Mouse (Mus musculus) forebrain, embryonic 15.5 days (tissue): ENCODE results near the gene Mroh7. TPM values are rescaled to one million over a fixed set of nuclear protein-coding genes. Genes with fewer than 3 reads are reported as not detected.
"Not testable (repeated sequence)": the region's sequence is repeated elsewhere in the genome, so short reads cannot be mapped to it uniquely, and the experiment has no call there.

ENCODE experiments used
- ATAC-seq: fragments of 200-750 bp; cut with Nextera tagmentation; replicated peaks from 2 replicates; pipeline ENCODE4 v1.8.0; 2017; ENCODE audit warnings: mild to moderate bottlenecking, moderate TSS enrichment, moderate library complexity
- H3K27ac ChIP-seq: fragments of 300-500 bp; sonication (generic); replicated peaks from 2 replicates; pipeline ENCODE4 v1.5.1; 2015; ENCODE audit warnings: mild to moderate bottlenecking, inconsistent platforms
- H3K27me3 ChIP-seq: fragments of 300-500 bp; sonication (generic); 2 replicates; pipeline ENCODE4 v1.6.1; 2015; ENCODE audit warnings: inconsistent platforms
- H3K36me3 ChIP-seq: fragments of 300-500 bp; sonication (generic); 2 replicates; pipeline ENCODE4 v1.6.1; 2015; ENCODE audit warnings: mild to moderate bottlenecking, inconsistent platforms
- H3K4me1 ChIP-seq: fragments of 300-500 bp; sonication (generic); 2 replicates; pipeline ENCODE4 v1.6.1; 2015; ENCODE audit warnings: inconsistent platforms
- H3K4me2 ChIP-seq: fragments of 300-500 bp; sonication (generic); replicated peaks from 2 replicates; pipeline ENCODE4 v1.6.1; 2015; ENCODE audit warnings: mild to moderate bottlenecking, inconsistent platforms
- H3K4me3 ChIP-seq: fragments of 300-500 bp; sonication (generic); 2 replicates; pipeline ENCODE4 v1.5.1; 2015; ENCODE audit warnings: mild to moderate bottlenecking, inconsistent platforms
- H3K9ac ChIP-seq: fragments of 300-500 bp; sonication (generic); replicated peaks from 2 replicates; pipeline ENCODE4 v1.6.1; 2015; ENCODE audit warnings: mild to moderate bottlenecking, inconsistent platforms
- H3K9me3 ChIP-seq: fragments of 300-500 bp; sonication (generic); 2 replicates; pipeline ENCODE4 v1.6.1; 2016; ENCODE audit warnings: inconsistent platforms
- WGBS: fragments of 180-500 bp; shearing (Covaris S2); methylation state at CpG from one replicate; pipeline ENCODE4 v1.1.7; 2015; ENCODE audit warnings: mixed read lengths; 5-methylcytosine and 5-hydroxymethylcytosine counted together
- polyA plus RNA-seq: library from polyadenylated mRNA; unstranded; fragments of >200 nt; fragmentation: Nextera tagmentation; extraction: Ambion mirVana; gene quantifications from 2 replicates; pipeline ENCODE4 v1.2.1, GENCODE M21; 2015

Gene Mroh7
- polyA plus RNA-seq: 0.20 and 0.87 TPM in 2 replicates

- no peak within 1 kb of the TSS for H3K4me2 ChIP-seq
- 79% methylated on average over 7 of the region's 7 CpGs for WGBS
- no peak within 1 kb of the TSS for H3K4me3 ChIP-seq
- no peak within 1 kb of the TSS for H3K27ac ChIP-seq
- H3K9ac ChIP-seq: no peak within 1 kb of the TSS
- ATAC-seq: no peak
- H3K4me1 ChIP-seq: no peaks in the 10 kb centered on the region
- H3K9me3 ChIP-seq: no peaks in the 10 kb centered on the region
- H3K36me3 ChIP-seq: no peaks in the 10 kb centered on the region
- H3K27me3 ChIP-seq: no peaks in the 10 kb centered on the region
These were observed at the start of gene Mroh7 for GRCm38 (mm10) chr4:106730814-106731213. Mroh7 (minus strand) TSS chr4:106730925.

GRCm38 (mm10) chr4:106780045-106780444 is 49.3 kb upstream of the Mroh7 start:
- H3K27me3 ChIP-seq: no peaks in the 10 kb centered on the region
- no peak overlapping the region for H3K27ac ChIP-seq
- H3K4me1 ChIP-seq: peaks cover 43% of the 10 kb centered on the region
- H3K4me2 ChIP-seq: no peak overlapping the region
- no peak overlapping the region for H3K9ac ChIP-seq
- 3% methylated on average over 3 of the region's 3 CpGs for WGBS
- H3K36me3 ChIP-seq: no peaks in the 10 kb centered on the region
- ATAC-seq: peak; percentile 55
- no peak overlapping the region for H3K4me3 ChIP-seq
- H3K9me3 ChIP-seq: no peaks in the 10 kb centered on the region

GRCm38 (mm10) chr4:106778116-106778788 is 47.5 kb upstream of the Mroh7 start:
- WGBS: 28% methylated on average over 5 of the region's 5 CpGs
- Histone ChIP-seq H3K9me3 (no peaks in the 10 kb centered on the region), H3K4me3 (no peak overlapping the region), H3K4me2 (no peak overlapping the region), H3K27me3 (no peaks in the 10 kb centered on the region), H3K9ac (no peak overlapping the region), H3K36me3 (no peaks in the 10 kb centered on the region), H3K4me1 (peaks cover 42% of the 10 kb centered on the region), H3K27ac (peak overlapping the region; percentile 68)
- ATAC-seq: peak; percentile 82

GRCm38 (mm10) chr4:106776998-106777397 is 46.3 kb upstream of the Mroh7 start:
- Histone ChIP-seq H3K9me3 (no peaks in the 10 kb centered on the region), H3K36me3 (no peaks in the 10 kb centered on the region), H3K4me1 (peaks cover 42% of the 10 kb centered on the region), H3K27me3 (no peaks in the 10 kb centered on the region), H3K27ac (peak overlapping the region; percentile 61), H3K4me2 (no peak overlapping the region), H3K4me3 (no peak overlapping the region), H3K9ac (no peak overlapping the region)
- WGBS: 31% methylated on average over 3 of the region's 3 CpGs
- peak; percentile 62 for ATAC-seq

GRCm38 (mm10) chr4:106775767-106776166 is 45.0 kb upstream of the Mroh7 start:
- H3K36me3 ChIP-seq, H3K27me3 ChIP-seq: not testable (repeated sequence)
- WGBS: 90% methylated on average over 6 of the region's 6 CpGs

GRCm38 (mm10) chr4:106772558-106772957 is 41.8 kb upstream of the Mroh7 start:
- ATAC-seq: no peak
- Histone ChIP-seq H3K36me3 (no peaks in the 10 kb centered on the region), H3K4me1 (peaks cover 13% of the 10 kb centered on the region), H3K4me2 (no peak overlapping the region), H3K9me3 (no peaks in the 10 kb centered on the region), H3K27me3 (no peaks in the 10 kb centered on the region), H3K9ac (no peak overlapping the region), H3K4me3 (no peak overlapping the region), H3K27ac (no peak overlapping the region)
- WGBS: 100% methylated on average over 1 of the region's 1 CpGs

More at GRCm38 (mm10) chr4:106775767-106776166, 45.0 kb upstream of the Mroh7 start:
- not testable (repeated sequence) for H3K9me3 ChIP-seq, H3K4me2 ChIP-seq, H3K9ac ChIP-seq, H3K4me3 ChIP-seq, H3K27ac ChIP-seq, ATAC-seq
- H3K4me1 ChIP-seq: peaks cover 41% of the 10 kb centered on the region

- WGBS: 72% methylated on average over 2 of the region's 2 CpGs
- no peak for ATAC-seq
- Histone ChIP-seq H3K4me3 (no peak overlapping the region), H3K9ac (no peak overlapping the region), H3K27ac (no peak overlapping the region), H3K9me3 (no peaks in the 10 kb centered on the region), H3K27me3 (no peaks in the 10 kb centered on the region), H3K36me3 (no peaks in the 10 kb centered on the region), H3K4me2 (no peak overlapping the region), H3K4me1 (no peaks in the 10 kb centered on the region)
These were observed 38.6 kb upstream of the Mroh7 start for GRCm38 (mm10) chr4:106769306-106769705.

- Histone ChIP-seq H3K27me3 (no peaks in the 10 kb centered on the region), H3K9ac (no peak overlapping the region), H3K4me3 (no peak overlapping the region), H3K4me1 (no peaks in the 10 kb centered on the region), H3K36me3 (no peaks in the 10 kb centered on the region), H3K9me3 (no peaks in the 10 kb centered on the region), H3K4me2 (no peak overlapping the region), H3K27ac (no peak overlapping the region)
- no peak for ATAC-seq
- WGBS: 72% methylated on average over 7 of the region's 7 CpGs
These were observed 33.4 kb upstream of the Mroh7 start for GRCm38 (mm10) chr4:106764166-106764565.

GRCm38 (mm10) chr4:106751726-106752125 is 21.0 kb upstream of the Mroh7 start:
- H3K36me3 ChIP-seq: no peaks in the 10 kb centered on the region
- peaks cover 13% of the 10 kb centered on the region for H3K4me1 ChIP-seq
- no peak overlapping the region for H3K9ac ChIP-seq
- H3K27ac ChIP-seq: no peak overlapping the region
- no peak overlapping the region for H3K4me2 ChIP-seq
- no peak for ATAC-seq
- WGBS: 90% methylated on average over 6 of the region's 6 CpGs
- H3K9me3 ChIP-seq: no peaks in the 10 kb centered on the region
- no peaks in the 10 kb centered on the region for H3K27me3 ChIP-seq
- H3K4me3 ChIP-seq: no peak overlapping the region

- no peaks in the 10 kb centered on the region for H3K9me3 ChIP-seq
- peak overlapping the region; percentile 27 for H3K4me3 ChIP-seq
- peak; percentile 84 for ATAC-seq
- peaks cover 13% of the 10 kb centered on the region for H3K4me1 ChIP-seq
- no peaks in the 10 kb centered on the region for H3K36me3 ChIP-seq
- under 1% methylated on average over 7 of the region's 7 CpGs for WGBS
- H3K27me3 ChIP-seq: no peaks in the 10 kb centered on the region
- H3K27ac ChIP-seq: 0 out of 2 replicates have a peak overlapping the region, but pooled peaks have one; percentile 8
- H3K9ac ChIP-seq: peak overlapping the region; percentile 40
- peak overlapping the region; percentile 43 for H3K4me2 ChIP-seq
These were observed 19.0 kb upstream of the Mroh7 start for GRCm38 (mm10) chr4:106749699-106750098.

GRCm38 (mm10) chr4:106747001-106747580 is 16.4 kb upstream of the Mroh7 start:
- Histone ChIP-seq H3K4me3 (no peak overlapping the region), H3K9me3 (no peaks in the 10 kb centered on the region), H3K27ac (no peak overlapping the region), H3K4me2 (no peak overlapping the region), H3K27me3 (no peaks in the 10 kb centered on the region), H3K4me1 (peaks cover 13% of the 10 kb centered on the region), H3K36me3 (no peaks in the 10 kb centered on the region), H3K9ac (no peak overlapping the region)
- no peak for ATAC-seq
- 81% methylated on average over 1 of the region's 1 CpGs for WGBS

GRCm38 (mm10) chr4:106745862-106746261 is 15.1 kb upstream of the Mroh7 start:
- H3K4me1 ChIP-seq: peaks cover 13% of the 10 kb centered on the region
- no peak overlapping the region for H3K4me2 ChIP-seq
- no peak for ATAC-seq
- H3K4me3 ChIP-seq: no peak overlapping the region
- no peaks in the 10 kb centered on the region for H3K27me3 ChIP-seq
- H3K9me3 ChIP-seq: no peaks in the 10 kb centered on the region
- H3K9ac ChIP-seq: no peak overlapping the region
- no peak overlapping the region for H3K27ac ChIP-seq
- 85% methylated on average over 7 of the region's 7 CpGs for WGBS
- H3K36me3 ChIP-seq: no peaks in the 10 kb centered on the region
